Mouse (Mus musculus): ENCODE data around the gene Lrrc47. TPM values are rescaled to one million over a fixed set of nuclear protein-coding genes. Genes with fewer than 3 reads are reported as not detected.

Gene Lrrc47
- polyA plus RNA-seq, 1 experiment from 2014 or later = 15.2 TPM

DNA sequence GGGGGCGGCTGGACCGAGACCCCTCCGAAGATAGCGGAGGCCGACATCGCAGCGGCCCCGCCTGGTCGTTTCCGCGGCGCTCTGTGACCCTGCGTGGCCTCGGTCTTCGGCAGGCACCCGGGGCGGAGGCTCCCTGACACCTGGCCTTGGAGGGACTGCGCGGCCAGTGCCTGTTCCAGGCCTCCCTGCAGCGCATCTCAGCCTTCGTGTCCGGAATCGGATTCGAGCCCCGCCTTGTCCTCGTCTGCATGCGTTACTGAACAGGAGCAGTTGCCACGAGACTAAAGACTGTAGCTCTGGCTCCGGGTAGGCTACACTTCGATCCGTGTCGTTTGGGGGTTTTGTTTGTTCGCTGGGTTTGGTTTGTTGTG, 36.3 kb upstream of the Lrrc47 start:
- H3K27ac ChIP-seq (ENCODE audit: low read length) = peak overlapping the region; percentile 58; the same call in 1 of the 2 replicates
- peaks cover 8% of the 10 kb centered on the region for H3K36me3 ChIP-seq (ENCODE audit: insufficient read depth, low read length)
- peaks cover 5% of the 10 kb centered on the region; the same call in 1 of the 2 replicates for H3K4me1 ChIP-seq (ENCODE audit: insufficient read depth, low read depth, low read length)
- DNase-seq (ENCODE audit: low spot score) (no peak), ATAC-seq (peak; percentile 67)
- TF ChIP-seq EP300 (IDR thresholded peaks at IDR 0.05) (no peak), CTCF (IDR thresholded peaks at IDR 0.05) (no peak)
- H3K4me3 ChIP-seq (ENCODE audit: low read depth, low read length) = peak overlapping the region; percentile 89
- peak overlapping the region; percentile 87 for H3K9ac ChIP-seq (replicated peaks; ENCODE audit: low read depth)
- 1% methylated on average over 32 of the region's 33 CpGs for WGBS
- H3K4me2 ChIP-seq (replicated peaks; ENCODE audit: low read depth, low read length) = peak overlapping the region; percentile 76
- no peaks in the 10 kb centered on the region for H3K27me3 ChIP-seq (replicated peaks; ENCODE audit: insufficient read depth, low read length)
- H3K9me3 ChIP-seq (ENCODE audit: low read length) = no peaks in the 10 kb centered on the region

DNA sequence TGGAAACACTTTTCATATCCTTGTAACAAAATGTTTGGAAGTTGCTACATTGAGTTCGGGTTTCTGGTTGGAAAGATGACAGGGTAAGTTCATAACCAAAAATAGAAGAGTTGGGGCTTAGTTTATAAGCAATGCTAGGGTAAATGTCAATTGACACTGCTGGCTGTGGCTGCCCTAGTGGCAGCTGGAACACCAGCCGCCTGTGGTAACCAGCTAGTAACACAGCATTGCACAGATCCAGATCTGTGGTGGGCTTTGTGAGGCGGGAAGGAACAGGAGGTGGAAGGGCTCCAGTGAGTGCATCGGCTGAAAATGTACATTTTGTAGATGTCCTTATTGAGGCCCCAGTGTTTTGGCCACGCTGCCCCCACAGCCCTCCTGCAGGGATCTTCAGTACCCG, 35.8 kb upstream of the Lrrc47 start:
- Histone ChIP-seq H3K27me3 (replicated peaks; ENCODE audit: insufficient read depth, low read length) (no peaks in the 10 kb centered on the region), H3K9ac (replicated peaks; ENCODE audit: low read depth) (peak overlapping the region; percentile 87), H3K4me1 (ENCODE audit: insufficient read depth, low read depth, low read length) (peaks cover 5% of the 10 kb centered on the region; the same call in 1 of the 2 replicates), H3K9me3 (ENCODE audit: low read length) (no peaks in the 10 kb centered on the region), H3K36me3 (ENCODE audit: insufficient read depth, low read length) (peaks cover 8% of the 10 kb centered on the region), H3K4me3 (ENCODE audit: low read depth, low read length) (peak overlapping the region; percentile 89), H3K4me2 (replicated peaks; ENCODE audit: low read depth, low read length) (peak overlapping the region; percentile 76), H3K27ac (ENCODE audit: low read length) (0 out of 2 replicates have a peak overlapping the region, but pooled peaks have one; percentile 58)
- ATAC-seq (no peak), DNase-seq (ENCODE audit: low spot score) (no peak)
- TF ChIP-seq CTCF (IDR thresholded peaks at IDR 0.05) (no peak), EP300 (IDR thresholded peaks at IDR 0.05) (no peak)
- WGBS = 32% methylated on average over 6 of the region's 6 CpGs

DNA sequence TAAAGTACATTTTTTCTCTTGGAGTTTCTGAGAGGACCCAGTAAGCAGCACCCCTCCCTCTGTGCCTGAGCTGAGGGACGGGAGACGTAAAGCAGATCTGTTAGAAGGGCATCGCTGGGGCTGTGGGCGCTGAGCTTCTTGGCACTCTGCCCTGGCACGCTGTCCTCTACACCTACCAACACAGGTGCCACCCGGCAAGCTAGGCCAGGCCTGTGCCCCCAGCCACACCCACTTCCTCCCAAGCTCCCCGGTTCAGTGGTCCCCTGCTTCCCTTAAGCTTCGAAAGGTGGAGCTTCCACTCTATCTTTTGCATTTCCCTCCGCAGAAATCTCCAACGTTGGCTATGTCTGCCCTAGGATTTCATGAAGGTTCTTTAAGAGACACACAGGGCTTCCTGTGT, 32.3 kb upstream of the Lrrc47 start:
- H3K36me3 ChIP-seq (ENCODE audit: insufficient read depth, low read length) = peaks cover 17% of the 10 kb centered on the region
- no peak overlapping the region for H3K4me2 ChIP-seq (replicated peaks; ENCODE audit: low read depth, low read length)
- no peak for DNase-seq (ENCODE audit: low spot score)
- H3K4me3 ChIP-seq (ENCODE audit: low read depth, low read length) = no peak overlapping the region
- no peaks in the 10 kb centered on the region for H3K27me3 ChIP-seq (replicated peaks; ENCODE audit: insufficient read depth, low read length)
- TF ChIP-seq EP300 (IDR thresholded peaks at IDR 0.05) = no peak
- TF ChIP-seq CTCF (IDR thresholded peaks at IDR 0.05) = no peak
- H3K27ac ChIP-seq (ENCODE audit: low read length) = no peak overlapping the region
- no peaks in the 10 kb centered on the region for H3K9me3 ChIP-seq (ENCODE audit: low read length)
- H3K4me1 ChIP-seq (ENCODE audit: insufficient read depth, low read depth, low read length) = peaks cover 5% of the 10 kb centered on the region; the same call in 1 of the 2 replicates
- no peak overlapping the region for H3K9ac ChIP-seq (replicated peaks; ENCODE audit: low read depth)
- no peak for ATAC-seq
- WGBS = 85% methylated on average over 10 of the region's 10 CpGs

DNA sequence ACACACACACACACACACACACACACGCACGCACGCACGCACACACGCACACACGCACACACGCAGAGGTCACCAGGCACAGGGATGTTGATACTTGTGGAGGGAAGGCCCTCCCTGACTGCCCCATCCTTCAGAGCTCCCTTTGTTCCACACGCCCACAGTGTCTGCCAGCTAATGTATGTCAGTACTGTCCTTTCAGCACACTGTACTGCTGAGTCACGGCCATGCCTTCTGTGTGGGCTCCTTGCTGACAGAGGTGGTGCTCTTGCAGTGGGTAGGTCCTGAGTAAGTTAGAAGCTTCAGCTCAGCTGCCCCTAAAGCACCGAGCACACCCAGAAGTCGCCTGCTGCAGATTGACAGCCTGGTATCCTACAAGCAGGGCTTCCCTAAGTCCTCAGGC, 31.1 kb upstream of the Lrrc47 start:
- DNase-seq (ENCODE audit: low spot score) (no peak), ATAC-seq (no peak)
- Histone ChIP-seq H3K9me3 (ENCODE audit: low read length) (no peaks in the 10 kb centered on the region), H3K4me2 (replicated peaks; ENCODE audit: low read depth, low read length) (no peak overlapping the region), H3K4me3 (ENCODE audit: low read depth, low read length) (no peak overlapping the region), H3K27me3 (replicated peaks; ENCODE audit: insufficient read depth, low read length) (no peaks in the 10 kb centered on the region), H3K27ac (ENCODE audit: low read length) (no peak overlapping the region), H3K9ac (replicated peaks; ENCODE audit: low read depth) (no peak overlapping the region), H3K4me1 (ENCODE audit: insufficient read depth, low read depth, low read length) (peaks cover 5% of the 10 kb centered on the region; the same call in 1 of the 2 replicates), H3K36me3 (ENCODE audit: insufficient read depth, low read length) (peaks cover 29% of the 10 kb centered on the region)
- 94% methylated on average over 11 of the region's 11 CpGs for WGBS
- no peak for TF ChIP-seq EP300 (IDR thresholded peaks at IDR 0.05)
- no peak for TF ChIP-seq CTCF (IDR thresholded peaks at IDR 0.05)

DNA sequence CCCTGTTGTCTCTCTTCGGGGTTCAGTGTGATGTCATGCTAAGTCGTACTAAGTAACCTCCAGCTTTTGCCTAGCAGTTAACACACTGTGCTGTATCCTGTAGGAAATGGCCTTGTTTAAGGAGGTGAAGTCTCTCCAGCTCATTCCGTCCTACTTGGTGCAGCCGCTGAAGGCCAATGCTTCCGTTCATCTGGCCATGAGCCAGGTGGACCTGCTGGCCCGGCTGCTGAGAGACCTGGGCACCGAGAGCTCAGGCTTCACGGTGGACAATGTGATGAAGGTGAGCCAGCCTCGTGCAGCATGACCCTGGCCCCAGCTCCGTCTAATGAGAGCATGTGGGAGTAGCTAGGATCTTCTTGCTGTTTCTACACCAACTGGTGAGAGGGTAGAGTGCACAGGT, 18.8 kb upstream of the Lrrc47 start:
- Histone ChIP-seq H3K9me3 (ENCODE audit: low read length) (no peaks in the 10 kb centered on the region), H3K4me2 (replicated peaks; ENCODE audit: low read depth, low read length) (no peak overlapping the region), H3K9ac (replicated peaks; ENCODE audit: low read depth) (no peak overlapping the region), H3K27ac (ENCODE audit: low read length) (no peak overlapping the region), H3K4me1 (ENCODE audit: insufficient read depth, low read depth, low read length) (no peaks in the 10 kb centered on the region), H3K27me3 (replicated peaks; ENCODE audit: insufficient read depth, low read length) (no peaks in the 10 kb centered on the region), H3K36me3 (ENCODE audit: insufficient read depth, low read length) (peaks cover 39% of the 10 kb centered on the region), H3K4me3 (ENCODE audit: low read depth, low read length) (no peak overlapping the region)
- 85% methylated on average over 10 of the region's 10 CpGs for WGBS
- ATAC-seq = no peak
- TF ChIP-seq EP300 (IDR thresholded peaks at IDR 0.05) (no peak), CTCF (IDR thresholded peaks at IDR 0.05) (no peak)
- no peak for DNase-seq (ENCODE audit: low spot score)

DNA sequence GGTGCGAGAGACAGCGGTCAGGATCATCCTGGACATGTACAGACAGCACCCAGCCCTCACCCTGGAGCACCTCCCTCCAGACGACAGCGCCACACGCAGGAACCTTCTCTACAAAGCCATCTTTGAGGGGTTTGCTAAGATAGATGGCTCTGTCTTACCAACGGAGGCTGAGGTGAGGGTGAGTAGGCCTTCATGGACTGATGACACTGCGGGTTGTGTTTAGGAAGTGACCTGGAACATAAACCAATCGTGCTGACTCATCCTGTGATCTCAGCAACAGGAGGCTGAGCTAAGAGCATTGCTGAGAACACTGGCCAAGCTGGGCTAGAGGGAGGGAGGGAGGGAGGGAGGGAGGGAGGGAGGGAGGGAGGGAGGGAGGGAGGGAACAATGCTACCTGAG, 18.0 kb upstream of the Lrrc47 start:
- H3K4me1 ChIP-seq (ENCODE audit: insufficient read depth, low read depth, low read length) = no peaks in the 10 kb centered on the region
- H3K27ac ChIP-seq (ENCODE audit: low read length) = no peak overlapping the region
- no peaks in the 10 kb centered on the region for H3K9me3 ChIP-seq (ENCODE audit: low read length)
- DNase-seq (ENCODE audit: low spot score) = no peak
- H3K36me3 ChIP-seq (ENCODE audit: insufficient read depth, low read length) = peaks cover 44% of the 10 kb centered on the region
- H3K4me3 ChIP-seq (ENCODE audit: low read depth, low read length) = no peak overlapping the region
- TF ChIP-seq EP300 (IDR thresholded peaks at IDR 0.05) = no peak
- TF ChIP-seq CTCF (IDR thresholded peaks at IDR 0.05) = no peak
- no peak for ATAC-seq
- H3K9ac ChIP-seq (replicated peaks; ENCODE audit: low read depth) = no peak overlapping the region
- WGBS = 91% methylated on average over 8 of the region's 8 CpGs
- no peaks in the 10 kb centered on the region for H3K27me3 ChIP-seq (replicated peaks; ENCODE audit: insufficient read depth, low read length)
- no peak overlapping the region for H3K4me2 ChIP-seq (replicated peaks; ENCODE audit: low read depth, low read length)

DNA sequence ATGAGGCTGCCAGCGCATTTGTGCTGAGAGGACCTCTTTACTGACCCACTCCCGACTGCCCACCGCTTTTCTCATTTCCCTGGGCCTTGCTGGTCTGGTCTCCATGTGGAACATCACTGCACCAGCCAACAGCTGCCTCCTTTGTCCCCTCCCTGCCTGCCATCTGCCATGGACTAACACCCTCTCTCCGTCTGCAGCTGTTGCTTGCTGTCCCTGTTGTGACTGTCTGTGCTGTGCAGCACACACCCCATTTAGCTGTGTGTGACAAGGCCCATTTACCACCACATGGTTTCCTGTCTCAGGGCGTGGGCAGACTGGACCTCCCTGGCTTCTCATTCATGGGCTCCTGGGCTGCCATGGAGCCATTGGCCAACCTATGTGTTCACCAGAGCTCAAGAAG, 6.0 kb upstream of the Lrrc47 start:
- WGBS = 96% methylated on average over 5 of the region's 5 CpGs
- H3K36me3 ChIP-seq (ENCODE audit: insufficient read depth, low read length) = peaks cover 13% of the 10 kb centered on the region; the same call in 1 of the 2 replicates
- ATAC-seq (no peak), DNase-seq (ENCODE audit: low spot score) (no peak)
- no peaks in the 10 kb centered on the region for H3K27me3 ChIP-seq (replicated peaks; ENCODE audit: insufficient read depth, low read length)
- H3K27ac ChIP-seq (ENCODE audit: low read length) = no peak overlapping the region
- H3K9me3 ChIP-seq (ENCODE audit: low read length) = no peaks in the 10 kb centered on the region
- H3K9ac ChIP-seq (replicated peaks; ENCODE audit: low read depth) = no peak overlapping the region
- TF ChIP-seq CTCF (IDR thresholded peaks at IDR 0.05) (no peak), EP300 (IDR thresholded peaks at IDR 0.05) (no peak)
- H3K4me3 ChIP-seq (ENCODE audit: low read depth, low read length) = no peak overlapping the region
- H3K4me2 ChIP-seq (replicated peaks; ENCODE audit: low read depth, low read length) = no peak overlapping the region
- H3K4me1 ChIP-seq (ENCODE audit: insufficient read depth, low read depth, low read length) = no peaks in the 10 kb centered on the region

All from lung, postnatal 0 days (tissue).